Mouse (Mus musculus) megakaryocyte, embryonic 14.5 days (primary cell): ENCODE measurements around the gene Gm20388. TPM values are rescaled to one million over a fixed set of nuclear protein-coding genes. Genes with fewer than 3 reads are reported as not detected.

Experiments
- H3K27me3 ChIP-seq: replicated peaks from 2 replicates; pipeline ENCODE3; 2012; ENCODE audit warnings: inconsistent platforms
- H3K36me3 ChIP-seq: replicated peaks from 2 replicates; pipeline ENCODE3; 2012; ENCODE audit warnings: low read length, inconsistent platforms, mixed read lengths
- H3K4me1 ChIP-seq: 2 replicates; pipeline ENCODE4 v1.6.1; 2012; ENCODE audit warnings: inconsistent platforms
- H3K4me3 ChIP-seq: replicated peaks from 2 replicates; pipeline ENCODE3; 2012; ENCODE audit warnings: moderate library complexity, mild to moderate bottlenecking, inconsistent platforms
- H3K9me3 ChIP-seq: 2 replicates; pipeline ENCODE4 v1.6.1; 2012; ENCODE audit warnings: inconsistent platforms
- FLI1 ChIP-seq: IDR thresholded peaks from 2 replicates; pipeline ENCODE4 v1.6.1; 2012; ENCODE audit warnings: low read length, inconsistent platforms, mixed read lengths
- GATA1 ChIP-seq: IDR thresholded peaks from 3 replicates; pipeline ENCODE4 v1.6.1; 2012; ENCODE audit warnings: mixed read lengths, low read length, inconsistent platforms, borderline replicate concordance
- polyA plus RNA-seq: library from polyadenylated mRNA; stranded (reverse); fragments of >175 nt; gene quantifications from 2 replicates; pipeline ENCODE4 v1.2.3, GENCODE M21; 2012; ENCODE audit warnings: low replicate concordance; ENCODE audit not compliant: insufficient read depth

Gene Gm20388
- polyA plus RNA-seq, 1 experiment: 111 TPM

GRCm38 (mm10) chr8:124247581-124247980, 4336.9 kb downstream of the Gm20388 start:
- H3K9me3 ChIP-seq: peaks cover 15% of the 10 kb centered on the region
- H3K4me3 ChIP-seq: no peak overlapping the region
- TF ChIP-seq GATA1: no peak
- TF ChIP-seq FLI1: no peak
- no peaks in the 10 kb centered on the region for H3K27me3 ChIP-seq
- H3K4me1 ChIP-seq: peaks cover 100% of the 10 kb centered on the region
- peaks cover 87% of the 10 kb centered on the region for H3K36me3 ChIP-seq

- Histone ChIP-seq H3K27me3 (no peaks in the 10 kb centered on the region), H3K36me3 (peaks cover 84% of the 10 kb centered on the region), H3K9me3 (peaks cover 7% of the 10 kb centered on the region), H3K4me1 (peaks cover 100% of the 10 kb centered on the region), H3K4me3 (peak overlapping the region; percentile 34)
- no peak for TF ChIP-seq GATA1
- TF ChIP-seq FLI1: no peak
These were observed 4338.0 kb downstream of the Gm20388 start for GRCm38 (mm10) chr8:124248688-124249087.

GRCm38 (mm10) chr8:124250255-124250654, 4339.6 kb downstream of the Gm20388 start:
- peak overlapping the region; percentile 88 for H3K4me3 ChIP-seq
- H3K27me3 ChIP-seq: no peaks in the 10 kb centered on the region
- peaks cover 100% of the 10 kb centered on the region for H3K4me1 ChIP-seq
- H3K36me3 ChIP-seq: peaks cover 81% of the 10 kb centered on the region
- TF ChIP-seq GATA1 (no peak; the same call in 2 of the 3 replicates), FLI1 (no peak)
- H3K9me3 ChIP-seq: no peaks in the 10 kb centered on the region

- no peaks in the 10 kb centered on the region for H3K27me3 ChIP-seq
- no peak for TF ChIP-seq FLI1
- TF ChIP-seq GATA1: no peak
- no peaks in the 10 kb centered on the region for H3K9me3 ChIP-seq
- peaks cover 100% of the 10 kb centered on the region for H3K4me1 ChIP-seq
- H3K4me3 ChIP-seq: peak overlapping the region; percentile 88
- H3K36me3 ChIP-seq: peaks cover 81% of the 10 kb centered on the region
These were observed 4340.1 kb downstream of the Gm20388 start for GRCm38 (mm10) chr8:124250785-124251184.

GRCm38 (mm10) chr8:124252533-124252950, 4341.9 kb downstream of the Gm20388 start:
- no peak for TF ChIP-seq FLI1
- no peak for TF ChIP-seq GATA1
- no peaks in the 10 kb centered on the region for H3K9me3 ChIP-seq
- H3K27me3 ChIP-seq: no peaks in the 10 kb centered on the region
- H3K4me1 ChIP-seq: peaks cover 100% of the 10 kb centered on the region
- peak overlapping the region; percentile 62 for H3K4me3 ChIP-seq
- peaks cover 81% of the 10 kb centered on the region for H3K36me3 ChIP-seq

- Histone ChIP-seq H3K4me3 (peak overlapping the region; percentile 75), H3K27me3 (no peaks in the 10 kb centered on the region), H3K9me3 (no peaks in the 10 kb centered on the region), H3K4me1 (peaks cover 100% of the 10 kb centered on the region), H3K36me3 (peaks cover 81% of the 10 kb centered on the region)
- no peak for TF ChIP-seq FLI1
These were observed 4343.3 kb downstream of the Gm20388 start for GRCm38 (mm10) chr8:124253939-124254338.

- peaks cover 85% of the 10 kb centered on the region for H3K36me3 ChIP-seq
- H3K27me3 ChIP-seq: no peaks in the 10 kb centered on the region
- TF ChIP-seq GATA1: no peak
- no peak for TF ChIP-seq FLI1
- H3K4me3 ChIP-seq: peak overlapping the region; percentile 72
- H3K9me3 ChIP-seq: no peaks in the 10 kb centered on the region
- H3K4me1 ChIP-seq: peaks cover 100% of the 10 kb centered on the region
These were observed 4346.2 kb downstream of the Gm20388 start for GRCm38 (mm10) chr8:124256841-124257240.

GRCm38 (mm10) chr8:124257363-124257762, 4346.7 kb downstream of the Gm20388 start:
- H3K9me3 ChIP-seq: no peaks in the 10 kb centered on the region
- H3K36me3 ChIP-seq: peaks cover 82% of the 10 kb centered on the region
- H3K27me3 ChIP-seq: no peaks in the 10 kb centered on the region
- H3K4me1 ChIP-seq: peaks cover 100% of the 10 kb centered on the region
- no peak for TF ChIP-seq GATA1
- no peak for TF ChIP-seq FLI1
- H3K4me3 ChIP-seq: peak overlapping the region; percentile 55

GRCm38 (mm10) chr8:124259146-124259545, 4348.5 kb downstream of the Gm20388 start:
- TF ChIP-seq FLI1 (no peak), GATA1 (no peak)
- Histone ChIP-seq H3K4me3 (peak overlapping the region; percentile 83), H3K9me3 (no peaks in the 10 kb centered on the region), H3K36me3 (peaks cover 85% of the 10 kb centered on the region), H3K4me1 (peaks cover 100% of the 10 kb centered on the region), H3K27me3 (no peaks in the 10 kb centered on the region)

- peaks cover 100% of the 10 kb centered on the region for H3K4me1 ChIP-seq
- peaks cover 88% of the 10 kb centered on the region for H3K36me3 ChIP-seq
- H3K27me3 ChIP-seq: no peaks in the 10 kb centered on the region
- peak overlapping the region; percentile 86 for H3K4me3 ChIP-seq
- H3K9me3 ChIP-seq: no peaks in the 10 kb centered on the region
- no peak for TF ChIP-seq FLI1
- no peak for TF ChIP-seq GATA1
These were observed 4349.3 kb downstream of the Gm20388 start for GRCm38 (mm10) chr8:124259925-124260324.

- H3K36me3 ChIP-seq: peaks cover 88% of the 10 kb centered on the region
- no peaks in the 10 kb centered on the region for H3K27me3 ChIP-seq
- peaks cover 100% of the 10 kb centered on the region for H3K4me1 ChIP-seq
- peak overlapping the region; percentile 86 for H3K4me3 ChIP-seq
- TF ChIP-seq FLI1 (no peak), GATA1 (no peak)
- no peaks in the 10 kb centered on the region for H3K9me3 ChIP-seq
These were observed 4349.7 kb downstream of the Gm20388 start for GRCm38 (mm10) chr8:124260371-124260770.
